Mouse (Mus musculus) intestine, embryonic 14.5 days (tissue): ENCODE data around the gene Cfap44. TPM values are rescaled to one million over a fixed set of nuclear protein-coding genes. Genes with fewer than 3 reads are reported as not detected.

Source experiments
- polyA plus RNA-seq: library from polyadenylated mRNA; unstranded; fragments of >200 nt; fragmentation: Nextera tagmentation; extraction: Ambion mirVana; gene quantifications from 2 replicates; pipeline ENCODE4 v1.2.1, GENCODE M21; 2014

Cfap44 gene
- polyA plus RNA-seq, 1 experiment from 2014 or later: 0.42 TPM

Other genes starting within 250 kb of the Cfap44 start
- 4.6 and 5.0 TPM in 2 replicates for gene Usf3, start 221.6 kb upstream of the Cfap44 start, polyA plus RNA-seq
- gene Sidt1, start 61.6 kb upstream of the Cfap44 start, polyA plus RNA-seq: 1.1 TPM in 2 replicates
- 31.3 and 31.6 TPM in 2 replicates for gene Spice1, start 47.7 kb upstream of the Cfap44 start, polyA plus RNA-seq
- gene Boc, start 164.1 kb downstream of the Cfap44 start, polyA plus RNA-seq: 14.2 and 14.9 TPM in 2 replicates